Mouse (Mus musculus) cortical plate, adult 2 months (tissue): ENCODE data around the gene Lasp1.

Source experiments
- CTCF ChIP-seq: fragments of 200-500 bp; IDR thresholded peaks from 2 replicates; pipeline ENCODE4 v1.5.1; 2011; ENCODE audit warnings: mild to moderate bottlenecking, control low read depth, low read length; ENCODE audit not compliant: insufficient read depth; ENCODE audit errors: extremely low read depth
- POLR2A ChIP-seq: fragments of 200-500 bp; IDR thresholded peaks from 2 replicates; pipeline ENCODE4 v1.6.1; 2011; ENCODE audit warnings: mild to moderate bottlenecking, low read length, control low read depth; ENCODE audit not compliant: insufficient read depth; ENCODE audit errors: extremely low read depth

GRCm38 (mm10) chr11:97782564-97782895 is 16.3 kb upstream of the Lasp1 start:
- TF ChIP-seq CTCF = no peak
- no peak for TF ChIP-seq POLR2A
